Mouse (Mus musculus): Measurements from ENCODE around the gene Atf3.

The Atf3 gene

GRCm38 (mm10) chr1:191217939-191218338 is at the start of gene Atf3:
TSS of gene Atf3 (minus strand) at chr1:191218039.
- in situ Hi-C loops (cut with MboI, MseI): no loop called here

GRCm38 (mm10) chr1:191267162-191267561 is 49.3 kb upstream of the Atf3 start:
- in situ Hi-C loops (cut with MboI, MseI): no loop called here

GRCm38 (mm10) chr1:191263471-191263870 is 45.6 kb upstream of the Atf3 start:
- in situ Hi-C loops (cut with MboI, MseI): no loop called here

GRCm38 (mm10) chr1:191261861-191262260 is 44.0 kb upstream of the Atf3 start:
- in situ Hi-C loops (cut with MboI, MseI): no loop called here

GRCm38 (mm10) chr1:191259661-191260060 is 41.8 kb upstream of the Atf3 start:
- in situ Hi-C loops (cut with MboI, MseI): no loop called here

- in situ Hi-C loops (cut with MboI, MseI): no loop called here
These were observed 41.3 kb upstream of the Atf3 start for GRCm38 (mm10) chr1:191259121-191259520.

- in situ Hi-C loops (cut with MboI, MseI): no loop called here
These were observed 40.7 kb upstream of the Atf3 start for GRCm38 (mm10) chr1:191258521-191258920.

GRCm38 (mm10) chr1:191257981-191258380 is 40.1 kb upstream of the Atf3 start:
- in situ Hi-C loops (cut with MboI, MseI): no loop called here

- in situ Hi-C loops (cut with MboI, MseI): no loop called here
These were observed 39.5 kb upstream of the Atf3 start for GRCm38 (mm10) chr1:191257351-191257771.

GRCm38 (mm10) chr1:191256566-191257350 is 38.9 kb upstream of the Atf3 start:
- in situ Hi-C loops (cut with MboI, MseI): no loop called here

GRCm38 (mm10) chr1:191256134-191256533 is 38.3 kb upstream of the Atf3 start:
- in situ Hi-C loops (cut with MboI, MseI): no loop called here

- in situ Hi-C loops (cut with MboI, MseI): no loop called here
These were observed 36.6 kb upstream of the Atf3 start for GRCm38 (mm10) chr1:191254448-191254847.

- in situ Hi-C loops (cut with MboI, MseI): no loop called here
These were observed 35.8 kb upstream of the Atf3 start for GRCm38 (mm10) chr1:191253636-191254035.

GRCm38 (mm10) chr1:191249975-191250374 is 32.1 kb upstream of the Atf3 start:
- in situ Hi-C loops (cut with MboI, MseI): no loop called here

GRCm38 (mm10) chr1:191248423-191248822 is 30.6 kb upstream of the Atf3 start:
- in situ Hi-C loops (cut with MboI, MseI): no loop called here

- in situ Hi-C loops (cut with MboI, MseI): no loop called here
These were observed 29.7 kb upstream of the Atf3 start for GRCm38 (mm10) chr1:191247561-191247960.

- in situ Hi-C loops (cut with MboI, MseI): no loop called here
These were observed 26.0 kb upstream of the Atf3 start for GRCm38 (mm10) chr1:191243855-191244254.

- in situ Hi-C loops (cut with MboI, MseI): no loop called here
These were observed 24.3 kb upstream of the Atf3 start for GRCm38 (mm10) chr1:191242065-191242698.

- in situ Hi-C loops (cut with MboI, MseI): no loop called here
These were observed 23.7 kb upstream of the Atf3 start for GRCm38 (mm10) chr1:191241574-191241973.

GRCm38 (mm10) chr1:191239602-191240001 is 21.8 kb upstream of the Atf3 start:
- in situ Hi-C loops (cut with MboI, MseI): no loop called here

GRCm38 (mm10) chr1:191235788-191236542 is 18.1 kb upstream of the Atf3 start:
- in situ Hi-C loops (cut with MboI, MseI): no loop called here

GRCm38 (mm10) chr1:191234837-191235236 is 17.0 kb upstream of the Atf3 start:
- in situ Hi-C loops (cut with MboI, MseI): no loop called here
